Mouse (Mus musculus) liver, embryonic 14.5 days (tissue): ENCODE results near the gene Yars2.

ENCODE experiments used
- CTCF ChIP-seq: IDR thresholded peaks from 2 replicates; pipeline ENCODE4 v1.5.1; 2016; ENCODE audit warnings: antibody characterized with exemption, low read depth, control low read depth
- EP300 ChIP-seq: IDR thresholded peaks from 2 replicates; pipeline ENCODE4 v1.6.1; 2016; ENCODE audit warnings: antibody characterized with exemption, low read depth

DNA sequence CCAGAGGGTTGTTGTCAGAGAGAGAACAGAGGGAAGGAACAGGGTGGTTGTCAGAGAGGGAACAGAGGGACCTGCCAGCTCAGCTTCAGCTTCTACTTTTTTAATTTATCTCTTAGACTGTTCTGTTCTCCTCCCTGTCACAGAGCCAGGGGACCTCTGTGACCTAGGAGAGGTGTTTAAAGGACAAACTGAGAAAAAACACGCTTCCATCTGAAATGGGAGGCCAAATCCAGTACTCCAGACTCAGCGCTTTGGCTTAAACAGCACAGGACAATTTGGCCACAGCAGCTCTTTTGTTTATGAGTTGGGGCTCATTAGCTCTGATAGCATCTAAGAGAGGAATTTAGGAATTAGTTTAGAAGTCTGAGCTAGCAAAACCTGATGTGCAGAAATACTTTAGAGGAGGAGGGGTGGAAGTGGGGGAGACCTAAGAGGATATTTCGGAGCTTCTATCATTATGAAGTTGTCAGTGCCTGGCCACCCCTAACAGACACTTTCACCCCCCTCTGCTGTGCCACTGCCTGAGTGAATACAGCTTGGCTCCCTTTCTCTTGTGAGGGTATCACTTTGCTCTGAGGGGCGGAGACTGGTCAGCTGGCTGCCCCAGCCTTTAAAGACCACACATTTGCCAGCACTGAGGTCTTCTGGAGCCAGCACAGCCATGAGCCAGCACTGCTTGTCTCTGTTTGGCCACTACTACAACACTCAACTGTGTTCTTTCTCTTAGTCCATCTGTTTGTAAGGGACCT lies 49.3 kb upstream of the Yars2 start:
- TF ChIP-seq CTCF (no peak), EP300 (no peak)
